Mouse (Mus musculus): ENCODE data around the gene Osbpl2. TPM values are rescaled to one million over a fixed set of nuclear protein-coding genes. Genes with fewer than 3 reads are reported as not detected.

The Osbpl2 gene
- polyA plus RNA-seq (2016; fragmentation: Nextera tagmentation; extraction: Ambion mirVana): 23.6 and 24.9 TPM in 2 replicates

DNA sequence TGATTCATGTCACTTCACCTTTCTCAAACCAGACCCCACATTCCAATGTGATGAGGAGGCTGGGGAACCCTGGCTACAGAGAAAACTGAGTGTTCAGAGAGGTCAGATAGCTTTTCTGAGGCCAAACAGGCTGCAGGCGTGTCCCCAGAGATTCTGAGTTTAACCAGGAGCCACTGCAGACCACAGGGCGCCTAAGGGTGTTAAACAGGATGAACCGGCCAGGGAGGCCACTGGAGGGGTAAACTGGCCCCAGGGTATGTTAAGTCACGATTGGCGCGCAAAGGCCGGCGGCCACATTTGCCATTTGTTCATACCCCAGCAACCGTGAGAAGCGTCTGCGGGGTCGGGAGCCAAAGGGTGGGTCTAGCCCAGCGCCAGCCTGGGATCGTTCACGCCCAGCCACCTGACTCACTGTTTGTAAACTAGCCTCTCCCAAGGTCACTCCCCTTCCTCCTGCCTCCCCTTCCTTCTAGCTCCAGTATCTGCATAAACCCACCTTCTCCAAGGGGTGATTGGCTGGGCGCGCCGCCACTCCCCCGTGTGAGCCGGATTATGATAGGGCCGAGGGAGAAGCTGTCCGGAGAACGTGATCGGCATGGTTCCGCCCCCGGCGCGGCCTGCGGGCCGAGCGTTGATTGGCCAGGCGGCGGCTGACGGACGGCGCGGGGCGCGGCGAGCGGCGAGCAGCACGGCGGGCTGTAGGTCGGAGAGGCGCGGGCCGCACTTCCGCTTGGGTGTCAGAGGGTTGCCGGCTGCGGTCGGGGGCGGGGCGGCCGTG is at the start of gene Osbpl2:
Gene Osbpl2, plus strand, starts transcription at position 646 of the 778 bp plus-strand sequence.
- under 1% methylated on average over 55 of the region's 55 CpGs for WGBS

DNA sequence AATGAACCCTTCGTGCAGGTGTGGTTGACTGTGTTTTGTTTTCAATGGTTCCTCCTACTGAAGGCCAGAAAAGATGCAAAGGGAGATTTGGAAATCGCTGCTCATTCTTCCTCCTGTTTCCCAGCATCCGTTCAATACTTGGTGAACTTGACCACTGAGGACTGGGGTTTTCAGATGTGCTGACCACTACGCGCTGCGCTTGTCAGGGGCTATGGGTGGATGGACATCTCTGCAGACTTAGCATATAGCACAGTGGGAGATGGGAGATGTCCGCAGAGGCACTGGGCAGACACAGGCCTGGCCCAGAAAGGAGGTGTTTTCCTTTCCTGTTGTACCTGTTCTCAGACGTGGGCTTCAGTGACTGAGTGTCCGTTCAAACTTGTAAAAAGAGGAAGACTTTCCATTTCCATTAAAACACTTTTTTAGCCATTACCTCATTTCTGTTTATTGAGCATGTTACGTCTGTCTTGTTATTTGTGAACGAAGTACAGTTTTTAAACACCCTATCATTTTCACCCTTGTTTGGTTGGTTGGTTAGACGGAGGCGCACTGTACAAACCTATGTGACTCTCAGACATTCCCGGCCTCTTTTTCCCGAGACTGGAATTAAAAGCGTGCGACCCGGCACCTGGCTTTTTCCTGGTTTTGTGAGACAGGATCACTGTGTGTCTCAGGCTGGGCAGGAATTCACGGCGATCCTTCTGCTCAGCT is 49.2 kb upstream of the Osbpl2 start:
- 35% methylated on average over 20 of the region's 20 CpGs for WGBS
- H3K27me3 ChIP-seq (replicated peaks; ENCODE audit: low read depth, poor library complexity, severe bottlenecking): no peaks in the 10 kb centered on the region
- peaks cover 53% of the 10 kb centered on the region for H3K36me3 ChIP-seq (replicated peaks)
- H3K9me3 ChIP-seq: peaks cover 6% of the 10 kb centered on the region
- H3K27ac ChIP-seq (replicated peaks): peak overlapping the region; percentile 88
- peaks cover 14% of the 10 kb centered on the region for H3K4me1 ChIP-seq
- H3K4me3 ChIP-seq: peak overlapping the region; percentile 85
- DNase-seq (ENCODE audit: low spot score): no peak

More for the DNA sequence above, at the start of gene Osbpl2:
- Histone ChIP-seq H3K27me3 (replicated peaks; ENCODE audit: low read depth, poor library complexity, severe bottlenecking) (peaks cover 8% of the 10 kb centered on the region; the same call in 1 of the 2 replicates), H3K27ac (replicated peaks) (peak within 1 kb of the TSS; percentile 81), H3K9me3 (0 out of 2 replicates have a peak, but pooled peaks cover 2% of the 10 kb centered on the region), H3K36me3 (replicated peaks) (peaks cover 7% of the 10 kb centered on the region), H3K4me1 (peaks cover 44% of the 10 kb centered on the region), H3K4me3 (peak within 1 kb of the TSS; percentile 77)
- DNase-seq (ENCODE audit: low spot score): peak; percentile 100

DNA sequence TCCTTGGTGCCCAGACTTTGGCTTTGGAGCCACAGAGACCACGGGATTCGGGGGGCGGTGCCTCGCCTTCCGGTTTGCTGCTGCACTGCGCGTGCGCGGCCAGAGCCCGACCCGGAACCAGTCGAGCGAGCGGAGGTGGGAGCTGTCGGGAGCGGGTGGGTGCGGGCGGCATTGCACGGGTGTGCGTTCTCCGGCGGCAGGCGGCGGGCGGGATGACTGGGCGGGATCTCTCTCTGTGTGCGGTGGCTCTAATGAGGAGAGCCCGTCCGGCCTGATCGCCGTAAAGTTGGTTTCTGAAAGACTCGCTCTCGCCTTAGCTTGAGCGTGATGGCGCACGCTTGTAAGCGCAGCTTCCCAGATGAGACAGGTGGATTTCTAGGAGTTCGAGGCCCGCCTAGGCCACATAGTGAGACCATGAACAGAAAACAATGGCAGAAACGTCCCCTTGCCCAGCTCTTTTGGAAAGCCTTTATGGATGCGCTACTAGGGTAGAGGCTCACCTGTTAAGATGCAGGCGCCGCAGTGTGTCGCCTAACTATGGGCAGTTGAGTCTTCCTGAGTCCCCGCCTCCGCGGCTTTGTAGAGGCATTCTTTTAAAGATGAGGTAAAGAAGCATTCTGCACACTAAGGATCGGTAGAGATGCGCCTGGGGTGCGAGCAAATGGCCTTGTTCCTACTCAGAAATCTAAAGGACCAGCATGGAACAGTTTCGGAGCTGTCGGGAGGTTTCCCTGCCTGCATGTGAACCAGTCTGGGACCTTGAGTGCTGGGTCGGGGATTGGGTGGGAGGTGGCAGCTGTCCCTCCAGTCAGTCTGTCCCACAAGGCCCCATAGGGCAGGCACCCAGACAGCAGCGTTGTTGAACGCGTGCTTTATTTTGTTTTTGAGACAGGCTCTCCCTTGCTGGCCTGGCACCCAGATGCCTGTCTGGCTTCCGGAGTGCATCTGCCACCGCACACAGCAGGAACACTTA is 48.3 kb upstream of the Osbpl2 start, which contains the start of gene Mtg2:
Gene Mtg2, plus strand, starts transcription at position 108 of the 973 bp plus-strand sequence.
- H3K4me3 ChIP-seq: peak within 1 kb of the TSS; percentile 85
- H3K27ac ChIP-seq (replicated peaks): peak within 1 kb of the TSS; percentile 88
- 6% methylated on average over 58 of the region's 58 CpGs for WGBS
- no peaks in the 10 kb centered on the region; the same call in 1 of the 2 replicates for H3K9me3 ChIP-seq
- no peaks in the 10 kb centered on the region for H3K27me3 ChIP-seq (replicated peaks; ENCODE audit: low read depth, poor library complexity, severe bottlenecking)
- H3K4me1 ChIP-seq: peaks cover 14% of the 10 kb centered on the region
- H3K36me3 ChIP-seq (replicated peaks): peaks cover 45% of the 10 kb centered on the region
- peak; percentile 95 for DNase-seq (ENCODE audit: low spot score)

DNA sequence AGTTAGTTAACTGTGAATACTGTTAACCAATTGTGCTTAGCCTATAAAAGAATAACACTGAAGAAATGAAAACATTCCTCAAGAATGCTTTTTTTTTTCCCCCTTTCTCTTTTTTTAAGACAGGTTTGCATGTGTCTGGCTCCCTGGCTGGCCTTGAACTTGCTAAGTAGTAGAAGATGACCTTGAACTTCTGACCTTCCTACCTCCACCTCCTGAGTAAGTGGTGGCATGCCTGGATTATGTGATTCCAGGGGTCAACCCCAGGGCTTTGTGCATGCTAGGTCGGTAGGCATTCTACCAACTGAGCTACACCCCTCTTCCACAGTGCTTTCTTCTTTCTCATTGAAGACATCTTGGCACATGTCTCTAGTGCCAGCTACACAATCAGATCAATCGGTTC is 47.4 kb upstream of the Osbpl2 start:
- H3K4me1 ChIP-seq: peaks cover 14% of the 10 kb centered on the region
- 83% methylated on average over 2 of the region's 2 CpGs for WGBS
- peak overlapping the region; percentile 85 for H3K4me3 ChIP-seq
- H3K36me3 ChIP-seq (replicated peaks): peaks cover 45% of the 10 kb centered on the region
- no peaks in the 10 kb centered on the region for H3K27me3 ChIP-seq (replicated peaks; ENCODE audit: low read depth, poor library complexity, severe bottlenecking)
- H3K27ac ChIP-seq (replicated peaks): no peak overlapping the region
- H3K9me3 ChIP-seq: no peaks in the 10 kb centered on the region
- no peak for DNase-seq (ENCODE audit: low spot score)

DNA sequence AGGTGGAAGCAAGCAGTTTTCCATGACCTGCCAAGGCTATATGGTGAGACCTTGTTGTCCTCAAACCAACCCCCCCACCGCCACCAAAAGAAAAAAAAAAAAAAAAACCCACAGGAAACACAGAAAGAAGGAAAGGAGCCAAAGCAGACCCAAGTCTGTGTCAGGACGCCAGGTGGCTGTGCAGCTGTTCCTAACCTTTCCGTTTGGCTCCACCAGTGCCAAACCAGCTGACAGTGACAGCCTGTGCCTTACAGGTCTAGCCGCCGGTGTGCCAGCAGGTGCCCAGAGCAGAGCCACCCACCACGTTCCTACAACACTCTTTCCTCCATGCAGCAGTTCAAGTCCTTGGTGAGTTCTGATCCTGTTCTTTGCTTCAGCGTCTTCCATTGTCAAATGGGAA is 46.2 kb upstream of the Osbpl2 start:
- Histone ChIP-seq H3K4me3 (no peak overlapping the region), H3K9me3 (no peaks in the 10 kb centered on the region), H3K27ac (replicated peaks) (no peak overlapping the region), H3K4me1 (peaks cover 14% of the 10 kb centered on the region), H3K36me3 (replicated peaks) (peaks cover 45% of the 10 kb centered on the region), H3K27me3 (replicated peaks; ENCODE audit: low read depth, poor library complexity, severe bottlenecking) (no peaks in the 10 kb centered on the region)
- 92% methylated on average over 7 of the region's 7 CpGs for WGBS
- DNase-seq (ENCODE audit: low spot score): no peak

DNA sequence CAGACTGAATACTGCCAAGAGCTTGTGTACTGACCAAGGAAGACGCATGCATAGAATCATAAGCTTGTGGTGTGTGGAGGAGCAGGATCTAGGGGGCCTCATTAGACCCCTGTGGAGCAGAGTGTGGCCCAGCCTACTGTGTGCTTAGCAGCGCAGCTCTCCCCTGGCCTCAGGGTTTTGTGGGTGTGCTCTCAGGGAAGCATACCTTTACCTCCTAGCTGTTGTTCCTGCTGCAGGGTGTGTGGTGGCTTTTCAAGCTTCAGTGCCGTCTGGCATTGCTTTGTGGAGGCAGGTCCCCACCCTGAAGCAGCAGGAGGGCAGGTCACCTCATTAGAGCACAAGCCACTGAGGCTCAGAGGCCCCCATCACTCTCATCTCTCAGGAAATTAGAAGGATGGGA is 41.5 kb upstream of the Osbpl2 start:
- H3K4me1 ChIP-seq: no peaks in the 10 kb centered on the region
- H3K4me3 ChIP-seq: no peak overlapping the region
- H3K27ac ChIP-seq (replicated peaks): no peak overlapping the region
- 69% methylated on average over 3 of the region's 3 CpGs for WGBS
- H3K27me3 ChIP-seq (replicated peaks; ENCODE audit: low read depth, poor library complexity, severe bottlenecking): no peaks in the 10 kb centered on the region
- H3K9me3 ChIP-seq: no peaks in the 10 kb centered on the region
- DNase-seq (ENCODE audit: low spot score): no peak
- H3K36me3 ChIP-seq (replicated peaks): peaks cover 62% of the 10 kb centered on the region

DNA sequence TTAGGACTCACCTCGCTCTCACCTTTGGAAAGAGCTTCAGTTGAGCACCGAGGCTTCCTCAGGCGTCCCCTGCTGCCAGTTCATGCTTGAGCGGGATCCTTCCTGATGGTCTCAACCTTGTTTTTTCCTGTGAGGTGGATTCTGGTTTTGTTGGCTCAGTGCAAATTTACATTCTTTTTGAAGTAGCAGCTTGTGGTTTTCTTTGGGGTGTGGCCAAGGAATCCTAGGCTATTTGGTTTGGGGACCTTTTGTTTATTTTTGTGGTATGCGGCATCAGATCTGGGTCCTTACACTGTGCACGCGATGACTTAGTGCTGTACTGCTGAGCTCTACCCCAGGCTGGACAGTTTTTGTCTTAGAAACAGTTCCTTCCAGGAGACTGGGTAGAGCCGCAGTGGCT is 38.4 kb upstream of the Osbpl2 start:
- no peaks in the 10 kb centered on the region for H3K9me3 ChIP-seq
- 95% methylated on average over 8 of the region's 8 CpGs for WGBS
- peaks cover 19% of the 10 kb centered on the region for H3K4me1 ChIP-seq
- H3K27me3 ChIP-seq (replicated peaks; ENCODE audit: low read depth, poor library complexity, severe bottlenecking): no peaks in the 10 kb centered on the region
- no peak overlapping the region for H3K4me3 ChIP-seq
- DNase-seq (ENCODE audit: low spot score): no peak
- no peak overlapping the region for H3K27ac ChIP-seq (replicated peaks)
- H3K36me3 ChIP-seq (replicated peaks): peaks cover 71% of the 10 kb centered on the region

DNA sequence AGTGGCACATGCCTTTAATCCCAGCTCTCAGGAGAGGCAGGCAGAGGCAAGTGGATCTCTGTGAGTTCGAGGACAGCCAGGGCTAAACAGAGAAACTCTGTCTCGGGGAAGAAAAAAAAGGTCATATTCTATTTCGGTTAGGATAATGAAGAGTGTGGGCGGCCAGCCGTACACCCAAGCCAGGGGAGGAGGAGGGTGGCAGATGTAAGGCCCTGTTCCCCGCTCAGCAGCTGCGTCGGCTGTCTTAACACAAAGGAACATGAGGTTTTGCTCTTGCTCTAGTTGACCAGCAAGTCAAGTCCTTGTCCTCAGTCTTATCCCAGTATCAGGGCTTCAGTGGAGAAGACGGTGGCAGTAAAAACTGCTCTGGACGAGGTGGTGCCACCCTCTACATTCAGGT is 36.0 kb upstream of the Osbpl2 start:
- H3K27ac ChIP-seq (replicated peaks): no peak overlapping the region
- WGBS: 89% methylated on average over 10 of the region's 10 CpGs
- peaks cover 79% of the 10 kb centered on the region for H3K36me3 ChIP-seq (replicated peaks)
- peaks cover 23% of the 10 kb centered on the region for H3K4me1 ChIP-seq
- DNase-seq (ENCODE audit: low spot score): no peak
- no peaks in the 10 kb centered on the region for H3K9me3 ChIP-seq
- no peak overlapping the region for H3K4me3 ChIP-seq
- H3K27me3 ChIP-seq (replicated peaks; ENCODE audit: low read depth, poor library complexity, severe bottlenecking): no peaks in the 10 kb centered on the region

DNA sequence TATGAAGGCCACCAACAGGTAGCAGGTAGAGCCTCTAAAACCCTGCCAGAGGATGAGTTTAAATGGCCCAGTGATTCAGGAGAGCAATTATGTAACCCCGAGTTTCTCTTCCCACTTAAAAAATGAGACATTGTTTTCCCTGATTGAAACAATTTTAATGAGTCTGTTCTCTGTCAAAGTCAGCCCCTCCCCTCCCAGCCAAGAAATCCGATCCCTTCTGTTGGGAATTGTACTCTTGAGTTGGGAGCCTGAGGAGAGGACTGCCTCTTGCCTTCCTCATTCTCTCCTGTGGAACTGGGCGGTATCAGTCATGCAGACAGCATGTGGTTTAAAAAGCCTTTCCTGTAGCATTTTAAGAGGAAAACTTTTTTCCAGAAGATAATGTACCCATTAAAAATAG is 34.5 kb upstream of the Osbpl2 start:
- Histone ChIP-seq H3K27me3 (replicated peaks; ENCODE audit: low read depth, poor library complexity, severe bottlenecking) (no peaks in the 10 kb centered on the region), H3K9me3 (no peaks in the 10 kb centered on the region), H3K4me3 (no peak overlapping the region), H3K27ac (replicated peaks) (no peak overlapping the region), H3K36me3 (replicated peaks) (peaks cover 64% of the 10 kb centered on the region), H3K4me1 (peaks cover 23% of the 10 kb centered on the region)
- WGBS: 31% methylated on average over 3 of the region's 3 CpGs
- DNase-seq (ENCODE audit: low spot score): no peak

DNA sequence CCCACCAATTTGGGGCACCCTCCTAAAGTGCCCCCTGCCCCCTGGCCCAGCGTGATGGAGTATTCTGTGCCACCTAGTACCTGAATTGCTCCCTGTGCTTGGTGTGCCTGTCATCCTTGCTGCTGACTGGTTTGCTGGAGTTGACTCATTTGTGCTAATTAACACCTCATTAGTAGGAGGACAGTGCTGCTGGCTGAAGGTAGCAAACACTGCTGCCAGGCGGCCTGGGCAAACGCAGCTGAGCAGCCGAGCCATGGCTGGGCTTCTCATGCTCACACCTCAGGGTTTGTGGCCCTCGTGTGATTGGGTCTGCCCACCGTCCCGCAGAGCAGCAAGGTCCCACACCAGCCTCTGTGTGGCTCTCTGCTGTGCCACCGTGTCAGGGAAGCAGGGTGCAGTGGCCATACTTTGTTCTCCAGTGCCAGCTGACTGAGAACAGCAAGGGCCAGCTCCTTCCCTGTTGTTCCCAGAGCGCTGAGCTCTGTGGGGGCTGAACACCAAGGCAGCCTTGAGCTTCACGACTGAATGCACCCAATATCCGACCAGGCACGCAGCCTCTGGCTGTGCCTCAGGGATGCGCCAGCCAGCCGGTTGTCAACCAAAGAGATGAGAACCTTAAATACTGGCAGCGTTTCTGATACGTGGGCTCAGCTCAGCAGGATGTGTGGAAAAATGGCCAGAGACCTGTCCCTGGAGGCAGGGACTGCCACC is 33.0 kb upstream of the Osbpl2 start:
- DNase-seq (ENCODE audit: low spot score): no peak
- Histone ChIP-seq H3K36me3 (replicated peaks) (peaks cover 58% of the 10 kb centered on the region), H3K4me1 (peaks cover 30% of the 10 kb centered on the region), H3K9me3 (no peaks in the 10 kb centered on the region), H3K4me3 (no peak overlapping the region), H3K27ac (replicated peaks) (no peak overlapping the region), H3K27me3 (replicated peaks; ENCODE audit: low read depth, poor library complexity, severe bottlenecking) (no peaks in the 10 kb centered on the region)
- WGBS: 81% methylated on average over 16 of the region's 16 CpGs

DNA sequence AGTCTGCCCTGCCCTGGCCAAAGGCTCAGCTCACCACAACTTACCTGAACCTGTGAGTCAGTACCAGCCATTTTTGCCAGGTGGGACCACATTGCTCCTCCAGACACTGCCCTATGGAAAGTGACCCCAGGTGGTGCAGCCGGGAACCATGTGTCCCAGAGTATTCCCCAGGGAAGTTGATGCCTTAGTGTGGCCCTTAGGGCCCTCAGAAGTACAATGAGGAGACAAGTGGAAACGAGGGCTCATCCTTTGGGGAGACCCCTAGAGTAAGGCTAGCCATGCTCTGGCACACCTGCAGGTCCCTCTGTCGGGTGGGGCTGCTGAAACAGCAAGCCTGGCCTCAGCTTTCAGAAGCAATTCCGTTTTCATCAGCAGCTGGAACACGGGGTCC is 32.5 kb upstream of the Osbpl2 start:
- Histone ChIP-seq H3K27me3 (replicated peaks; ENCODE audit: low read depth, poor library complexity, severe bottlenecking) (no peaks in the 10 kb centered on the region), H3K27ac (replicated peaks) (no peak overlapping the region), H3K36me3 (replicated peaks) (peaks cover 53% of the 10 kb centered on the region), H3K4me1 (peaks cover 30% of the 10 kb centered on the region), H3K9me3 (no peaks in the 10 kb centered on the region), H3K4me3 (no peak overlapping the region)
- no peak for DNase-seq (ENCODE audit: low spot score)
- 85% methylated on average over 5 of the region's 5 CpGs for WGBS

Measured in embryonic facial prominence, embryonic 10.5 days (tissue).